Mouse (Mus musculus): ENCODE data around the gene Mapk8. TPM values are rescaled to one million over a fixed set of nuclear protein-coding genes. Genes with fewer than 3 reads are reported as not detected.

Gene Mapk8
- polyA plus RNA-seq, 2 experiments, result 16.7 to 36.4 TPM

GRCm38 (mm10) chr14:33348146-33348545 lies 98.8 kb downstream of the Mapk8 start:
- Histone ChIP-seq H3K36me3 (ENCODE audit: control insufficient read depth, insufficient read depth, low read length) (no peaks in the 10 kb centered on the region), H3K4me1 (ENCODE audit: control insufficient read depth, insufficient read depth, low read length) (no peaks in the 10 kb centered on the region), H3K4me2 (replicated peaks; ENCODE audit: low read depth, low read length, severe bottlenecking) (no peak overlapping the region), H3K27me3 (ENCODE audit: control insufficient read depth, insufficient read depth, low read length) (peaks cover 26% of the 10 kb centered on the region), H3K9ac (ENCODE audit: low read depth, low read length, severe bottlenecking) (no peak overlapping the region), H3K4me3 (replicated peaks; ENCODE audit: low read length) (no peak overlapping the region), H3K9me3 (ENCODE audit: control insufficient read depth, low read length) (no peaks in the 10 kb centered on the region), H3K27ac (replicated peaks; ENCODE audit: low read depth, low read length) (no peak overlapping the region)
- no peak for TF ChIP-seq POLR2A (IDR thresholded peaks at IDR 0.05; ENCODE audit: borderline replicate concordance, extremely low read depth, insufficient read depth, insufficient read length)
- DNase-seq (ENCODE audit: low spot score), result no peak
- ATAC-seq (ENCODE audit: low FRiP score, low read depth), result no peak
- WGBS, result 70% methylated on average over 1 of the region's 1 CpGs

- H3K4me3 ChIP-seq (replicated peaks; ENCODE audit: low read length), result no peak overlapping the region
- no peak overlapping the region for H3K9ac ChIP-seq (ENCODE audit: low read depth, low read length, severe bottlenecking)
- peaks cover 26% of the 10 kb centered on the region for H3K27me3 ChIP-seq (ENCODE audit: control insufficient read depth, insufficient read depth, low read length)
- no peaks in the 10 kb centered on the region for H3K36me3 ChIP-seq (ENCODE audit: control insufficient read depth, insufficient read depth, low read length)
- TF ChIP-seq POLR2A (IDR thresholded peaks at IDR 0.05; ENCODE audit: borderline replicate concordance, extremely low read depth, insufficient read depth, insufficient read length), result no peak
- H3K27ac ChIP-seq (replicated peaks; ENCODE audit: low read depth, low read length), result no peak overlapping the region
- no peak for ATAC-seq (ENCODE audit: low FRiP score, low read depth)
- WGBS, result 63% methylated on average over 4 of the region's 4 CpGs
- no peaks in the 10 kb centered on the region for H3K9me3 ChIP-seq (ENCODE audit: control insufficient read depth, low read length)
- no peak for DNase-seq (ENCODE audit: low spot score)
- no peaks in the 10 kb centered on the region for H3K4me1 ChIP-seq (ENCODE audit: control insufficient read depth, insufficient read depth, low read length)
- H3K4me2 ChIP-seq (replicated peaks; ENCODE audit: low read depth, low read length, severe bottlenecking), result no peak overlapping the region
Measured at GRCm38 (mm10) chr14:33347738-33348137, 99.2 kb downstream of the Mapk8 start.

- Histone ChIP-seq H3K27ac (replicated peaks; ENCODE audit: low read depth, low read length) (no peak overlapping the region), H3K27me3 (ENCODE audit: control insufficient read depth, insufficient read depth, low read length) (peaks cover 18% of the 10 kb centered on the region), H3K36me3 (ENCODE audit: control insufficient read depth, insufficient read depth, low read length) (no peaks in the 10 kb centered on the region), H3K4me3 (replicated peaks; ENCODE audit: low read length) (no peak overlapping the region), H3K9me3 (ENCODE audit: control insufficient read depth, low read length) (no peaks in the 10 kb centered on the region), H3K4me2 (replicated peaks; ENCODE audit: low read depth, low read length, severe bottlenecking) (no peak overlapping the region), H3K4me1 (ENCODE audit: control insufficient read depth, insufficient read depth, low read length) (no peaks in the 10 kb centered on the region), H3K9ac (ENCODE audit: low read depth, low read length, severe bottlenecking) (no peak overlapping the region)
- WGBS, result 77% methylated on average over 6 of the region's 6 CpGs
- DNase-seq (ENCODE audit: low spot score) (no peak), ATAC-seq (ENCODE audit: low FRiP score, low read depth) (no peak)
- no peak for TF ChIP-seq POLR2A (IDR thresholded peaks at IDR 0.05; ENCODE audit: borderline replicate concordance, extremely low read depth, insufficient read depth, insufficient read length)
Measured at GRCm38 (mm10) chr14:33346546-33346945, 100.4 kb downstream of the Mapk8 start.

GRCm38 (mm10) chr14:33343131-33343725 lies 103.7 kb downstream of the Mapk8 start:
- Histone ChIP-seq H3K4me1 (ENCODE audit: control insufficient read depth, insufficient read depth, low read length) (no peaks in the 10 kb centered on the region), H3K27me3 (ENCODE audit: control insufficient read depth, insufficient read depth, low read length) (no peaks in the 10 kb centered on the region), H3K9ac (ENCODE audit: low read depth, low read length, severe bottlenecking) (no peak overlapping the region), H3K36me3 (ENCODE audit: control insufficient read depth, insufficient read depth, low read length) (no peaks in the 10 kb centered on the region), H3K27ac (replicated peaks; ENCODE audit: low read depth, low read length) (no peak overlapping the region), H3K9me3 (ENCODE audit: control insufficient read depth, low read length) (no peaks in the 10 kb centered on the region), H3K4me3 (replicated peaks; ENCODE audit: low read length) (no peak overlapping the region), H3K4me2 (replicated peaks; ENCODE audit: low read depth, low read length, severe bottlenecking) (no peak overlapping the region)
- ATAC-seq (ENCODE audit: low FRiP score, low read depth) (no peak), DNase-seq (ENCODE audit: low spot score) (no peak)
- TF ChIP-seq POLR2A (IDR thresholded peaks at IDR 0.05; ENCODE audit: borderline replicate concordance, extremely low read depth, insufficient read depth, insufficient read length), result no peak
- 89% methylated on average over 14 of the region's 14 CpGs for WGBS

- Histone ChIP-seq H3K4me1 (ENCODE audit: control insufficient read depth, insufficient read depth, low read length) (no peaks in the 10 kb centered on the region; the same call in 1 of the 2 replicates), H3K27me3 (ENCODE audit: control insufficient read depth, insufficient read depth, low read length) (no peaks in the 10 kb centered on the region), H3K4me2 (replicated peaks; ENCODE audit: low read depth, low read length, severe bottlenecking) (no peak overlapping the region), H3K9ac (ENCODE audit: low read depth, low read length, severe bottlenecking) (no peak overlapping the region), H3K27ac (replicated peaks; ENCODE audit: low read depth, low read length) (no peak overlapping the region), H3K9me3 (ENCODE audit: control insufficient read depth, low read length) (no peaks in the 10 kb centered on the region), H3K36me3 (ENCODE audit: control insufficient read depth, insufficient read depth, low read length) (no peaks in the 10 kb centered on the region), H3K4me3 (replicated peaks; ENCODE audit: low read length) (no peak overlapping the region)
- 74% methylated on average over 5 of the region's 5 CpGs for WGBS
- ATAC-seq (ENCODE audit: low FRiP score, low read depth) (no peak), DNase-seq (ENCODE audit: low spot score) (no peak)
- no peak for TF ChIP-seq POLR2A (IDR thresholded peaks at IDR 0.05; ENCODE audit: borderline replicate concordance, extremely low read depth, insufficient read depth, insufficient read length)
Measured at GRCm38 (mm10) chr14:33338684-33339083, 108.3 kb downstream of the Mapk8 start.

Data from limb, embryonic 14.5 days (tissue).